Mouse (Mus musculus) lung, adult 2 months (tissue): ENCODE measurements around the gene Inpp4b.

Experiments used
- CTCF ChIP-seq: fragments of 200-500 bp; IDR thresholded peaks from 2 replicates; pipeline ENCODE4 v1.5.1; 2011; ENCODE audit warnings: mild to moderate bottlenecking, low read length, control low read depth; ENCODE audit not compliant: insufficient read depth
- POLR2A ChIP-seq: fragments of 200-500 bp; IDR thresholded peaks from 2 replicates; pipeline ENCODE4 v1.6.1; 2011; ENCODE audit warnings: low read depth, mild to moderate bottlenecking, control low read depth, low read length, borderline replicate concordance; ENCODE audit errors: extremely low read depth

- TF ChIP-seq POLR2A (no peak), CTCF (no peak)
Measured at GRCm38 (mm10) chr8:82104560-82104959, 762.2 kb downstream of the Inpp4b start.
